Mouse (Mus musculus) gastrocnemius, adult 18-20 months (tissue): Measurements from ENCODE around the gene Actr5. TPM values are rescaled to one million over a fixed set of nuclear protein-coding genes. Genes with fewer than 3 reads are reported as not detected.

Source experiments
- DNase-seq: peaks from one replicate; pipeline ENCODE4 v3.0.0; 2021; ENCODE audit warnings: low spot score
- microRNA-seq: library from miRNA; unstranded; fragments of <30 nt; microRNA quantifications from one replicate; pipeline ENCODE4 v1.2.0, GENCODE M21; 2021
- total RNA-seq, 2 experiments: library from RNA; stranded (reverse); gene quantifications; 2 replicates each; pipeline ENCODE4 v1.2.3; 2021

Actr5 gene
- total RNA-seq, 2 experiments from 2014 or later = 3.8 to 4.0 TPM

GRCm38 (mm10) chr2:158687804-158688241 is 63.1 kb downstream of the Actr5 start:
- DNase-seq = peak; percentile 22

Small RNA genes within 50 kb of the gene (microRNA-seq; reads per million reads assigned to microRNA genes)
- gene Mir3474 = 2.4 reads per million

Other genes starting within 250 kb of the Actr5 start
- gene Snhg11, start 249.2 kb upstream of the Actr5 start, total RNA-seq = under 1 TPM; 0.16 to 0.28 TPM
- 10 to 100 TPM; 31.3 to 34.4 TPM for gene Ralgapb, start 215.0 kb upstream of the Actr5 start, total RNA-seq
- 1 to 10 TPM; 4.0 to 5.9 TPM for gene Adig, start 122.3 kb upstream of the Actr5 start, total RNA-seq
- not detected for gene Arhgap40, start 112.1 kb upstream of the Actr5 start, total RNA-seq
- not detected for gene Slc32a1, start 14.1 kb upstream of the Actr5 start, total RNA-seq
- gene Ppp1r16b, start 40.5 kb downstream of the Actr5 start, total RNA-seq = 1 to 10 TPM; 2.3 to 4.4 TPM
- 1 to 10 TPM; 2.0 to 4.1 TPM for gene Fam83d, start 143.2 kb downstream of the Actr5 start, total RNA-seq
- gene Dhx35, start 169.9 kb downstream of the Actr5 start, total RNA-seq = 10 to 100 TPM in 1 of 2 experiments, 1 to 10 TPM in 1; 9.5 to 10.9 TPM